Mouse (Mus musculus): ENCODE data around the gene Fgfr1op.
A peak's percentile ranks its signal among the peaks of the same experiment; 100 is the strongest.

Fgfr1op gene

DNA sequence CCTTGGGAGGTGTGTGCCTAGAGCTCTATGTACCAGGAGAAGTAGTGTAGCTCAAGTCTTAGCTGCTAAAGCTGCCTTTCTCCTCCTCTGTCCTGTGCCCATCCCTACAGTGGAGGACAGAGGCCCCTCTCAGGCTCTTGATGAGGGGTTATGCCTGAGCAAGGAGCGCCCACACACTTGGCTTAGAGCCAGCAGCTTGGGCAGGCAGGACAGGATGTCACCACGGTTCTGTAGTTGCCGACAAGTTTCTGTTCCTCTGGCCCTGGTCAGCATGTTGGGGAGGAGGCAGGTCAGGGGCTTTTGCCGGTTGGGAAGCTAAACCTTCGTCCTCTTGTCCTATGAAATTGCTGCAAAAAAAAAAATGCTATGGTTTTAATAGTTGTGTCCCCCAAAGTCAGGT, 66.8 kb downstream of the Fgfr1op start:
- DNase-seq, result no peak

DNA sequence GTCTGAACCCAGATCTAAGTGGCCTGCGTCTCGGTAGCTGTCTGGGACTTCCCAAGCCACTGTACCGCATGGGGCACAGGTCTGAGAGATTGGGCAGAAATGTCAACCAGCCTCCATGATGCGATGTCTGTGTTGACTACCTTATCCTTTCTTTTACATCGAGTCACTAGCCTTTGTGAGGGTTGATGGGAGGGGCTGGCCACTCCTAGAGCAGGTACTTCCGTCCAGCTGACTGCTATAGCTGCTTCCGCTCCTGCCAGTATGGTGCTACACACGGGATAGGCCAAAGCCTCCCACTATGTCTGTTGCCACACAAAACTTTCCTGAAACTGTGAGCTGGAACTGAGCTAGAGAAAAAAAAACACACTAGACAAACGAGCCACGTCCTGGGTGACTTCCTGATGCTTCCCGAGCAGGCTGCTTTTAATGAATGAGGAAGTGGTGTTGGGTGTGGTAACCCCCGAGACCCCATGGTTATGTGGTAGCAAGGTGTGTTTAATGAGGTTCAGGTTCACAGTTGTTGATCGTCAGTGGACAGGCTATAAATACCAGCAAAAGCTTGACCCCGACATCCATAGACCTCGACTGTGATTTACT, 68.4 kb downstream of the Fgfr1op start:
- DNase-seq, result no peak

DNA sequence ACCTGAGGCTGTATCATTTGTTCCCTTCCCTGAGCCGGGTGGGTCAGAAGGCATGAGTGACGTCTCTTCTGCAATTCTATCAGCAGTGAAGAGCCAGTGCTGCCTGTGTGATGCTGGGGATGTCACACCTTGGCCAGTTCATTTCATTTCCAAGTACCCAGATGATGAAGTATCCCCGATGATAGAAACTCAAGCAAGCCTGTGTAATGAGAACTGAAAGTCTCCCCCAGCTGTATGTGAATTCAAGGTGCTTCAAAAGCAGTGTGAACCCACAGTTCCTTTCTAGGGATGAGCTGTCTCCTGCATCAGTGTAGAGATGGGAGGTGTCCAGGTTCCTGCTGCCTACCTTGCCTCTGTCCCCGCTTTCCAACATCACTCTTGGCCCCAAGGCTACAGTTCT, 69.2 kb downstream of the Fgfr1op start:
- DNase-seq, result no peak

DNA sequence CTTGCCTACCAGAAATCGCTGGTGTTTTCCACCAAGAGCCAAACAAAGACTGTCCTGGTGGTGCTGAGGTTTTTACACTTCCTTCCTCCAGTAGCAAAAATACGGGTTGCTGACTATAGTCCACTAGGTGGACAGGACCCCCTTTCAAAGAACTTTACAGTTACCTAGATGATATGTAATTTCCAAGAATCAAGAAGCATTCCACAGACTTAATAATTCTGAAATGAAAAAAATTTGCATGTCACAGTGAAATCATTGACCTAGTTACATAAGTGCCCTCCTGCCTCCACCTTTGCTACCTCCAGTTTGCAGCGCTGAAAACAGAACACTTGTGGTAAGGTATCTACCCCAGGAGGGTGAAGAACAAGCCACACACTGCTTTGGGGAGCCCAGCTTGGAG, 70.4 kb downstream of the Fgfr1op start, which contains the start of gene Ccr6:
TSS of gene Ccr6 (plus strand) at position 301 of the 400 bp plus-strand sequence.
- DNase-seq, result no peak

DNA sequence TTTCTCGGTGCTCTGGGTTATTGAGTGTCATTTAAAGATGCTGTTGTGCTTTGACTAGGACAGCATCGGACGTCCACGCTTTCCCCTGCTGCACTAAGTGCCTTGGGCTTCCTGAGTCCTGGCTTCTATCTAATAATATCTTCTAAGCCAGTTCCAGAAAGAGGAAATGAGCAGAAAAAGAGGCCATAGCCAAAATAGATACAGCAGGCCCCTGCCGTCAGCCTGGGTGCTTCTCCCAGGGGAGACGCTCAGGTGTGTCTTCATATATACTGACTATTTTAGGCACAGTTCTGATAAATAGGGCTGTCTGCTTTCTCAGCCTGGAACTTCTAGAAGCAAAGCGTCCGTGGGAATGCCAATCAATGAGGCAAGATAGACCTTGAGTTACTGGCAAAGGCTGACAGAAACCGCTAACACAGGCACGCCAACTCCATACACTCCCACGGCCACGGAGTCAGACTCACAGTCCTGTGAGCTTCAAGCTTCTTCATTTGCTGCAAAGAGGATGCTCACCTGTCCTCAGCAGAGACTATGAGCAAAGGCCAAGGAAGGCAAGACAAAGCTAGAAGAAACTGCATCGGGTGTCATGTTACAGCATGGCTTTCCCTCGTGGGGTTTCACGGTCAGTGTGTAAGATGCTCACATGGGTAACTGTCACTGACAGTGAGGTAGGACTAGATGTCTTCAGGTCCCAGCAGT, 72.9 kb downstream of the Fgfr1op start:
- DNase-seq, result no peak

DNA sequence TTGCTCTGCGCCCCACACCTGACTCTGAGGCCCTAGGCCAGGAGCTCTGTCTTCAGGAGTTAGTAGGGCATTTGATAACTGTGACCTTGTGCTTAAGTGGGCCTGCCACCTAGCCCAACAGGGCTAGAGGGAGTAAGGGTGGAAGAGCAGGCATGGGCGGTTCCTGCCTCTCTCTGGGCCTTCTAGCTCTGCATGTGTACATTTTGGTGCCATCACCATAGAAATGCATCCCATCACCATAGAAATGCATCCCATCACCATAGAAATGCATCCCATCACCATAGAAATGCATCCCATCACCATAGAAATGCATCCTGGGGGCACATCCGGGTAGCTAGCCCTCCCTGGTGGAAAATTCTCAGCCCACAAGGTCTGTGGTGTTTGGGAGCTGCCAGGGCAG, 74.3 kb downstream of the Fgfr1op start:
- no peak for DNase-seq

DNA sequence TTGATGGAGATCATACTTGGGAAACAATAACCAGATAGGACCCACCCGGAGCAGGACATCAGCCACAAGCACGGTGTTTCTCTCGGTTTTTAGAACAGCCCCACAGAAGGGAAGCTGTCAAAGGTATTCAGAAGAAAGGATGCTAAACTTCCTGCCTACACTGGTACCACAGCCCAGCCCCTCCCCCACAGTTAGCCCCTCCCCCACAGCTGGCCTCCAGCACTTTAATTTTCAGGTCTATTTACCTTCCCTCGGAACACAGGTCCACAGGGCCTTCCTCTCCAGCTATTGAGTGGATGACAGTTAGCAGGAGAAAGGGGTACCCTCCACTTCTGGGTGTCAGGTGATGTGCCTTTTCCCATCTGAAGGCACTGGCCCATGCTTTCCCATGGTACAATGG, 75.2 kb downstream of the Fgfr1op start:
- DNase-seq, result no peak

DNA sequence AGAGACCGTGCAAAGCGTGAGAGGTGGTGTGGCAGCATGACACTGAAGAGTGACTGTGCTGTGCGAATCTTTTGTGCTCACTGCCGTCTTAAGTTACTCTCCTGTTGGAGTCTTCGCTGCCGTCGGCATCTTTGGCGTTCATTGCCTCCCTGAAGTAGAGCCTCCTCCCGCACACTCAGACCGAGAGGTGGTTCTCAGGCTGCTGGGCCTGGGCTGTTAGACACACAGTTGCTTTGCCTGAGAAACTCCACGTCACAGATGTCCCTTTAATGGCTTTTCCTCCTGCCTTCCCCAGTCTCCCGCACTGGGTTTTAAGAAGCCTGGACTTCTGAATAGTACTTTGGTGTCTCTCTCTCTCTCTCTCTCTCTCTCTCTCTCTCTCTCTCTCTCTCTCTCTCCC, 76.3 kb downstream of the Fgfr1op start:
- DNase-seq, result no peak

DNA sequence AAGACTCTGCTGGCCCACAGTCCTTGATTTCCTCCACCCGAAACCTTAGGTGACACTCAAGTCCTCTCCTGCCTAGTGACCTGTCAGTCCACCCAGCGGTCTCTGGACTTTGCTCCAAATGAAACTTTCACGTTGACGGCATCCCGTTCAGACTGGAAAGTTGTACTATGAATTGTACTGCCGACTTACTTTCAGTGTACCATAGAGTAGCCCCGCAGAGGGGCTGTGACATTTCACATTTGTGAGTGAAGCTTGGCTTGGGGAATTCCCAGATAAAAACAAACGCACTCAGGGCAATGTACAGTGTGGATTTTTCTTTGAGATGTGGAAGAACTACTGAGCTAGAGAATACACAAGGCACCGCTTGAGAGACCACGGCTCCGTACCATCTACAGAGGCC, 76.9 kb downstream of the Fgfr1op start:
- peak; percentile 27 for DNase-seq

DNA sequence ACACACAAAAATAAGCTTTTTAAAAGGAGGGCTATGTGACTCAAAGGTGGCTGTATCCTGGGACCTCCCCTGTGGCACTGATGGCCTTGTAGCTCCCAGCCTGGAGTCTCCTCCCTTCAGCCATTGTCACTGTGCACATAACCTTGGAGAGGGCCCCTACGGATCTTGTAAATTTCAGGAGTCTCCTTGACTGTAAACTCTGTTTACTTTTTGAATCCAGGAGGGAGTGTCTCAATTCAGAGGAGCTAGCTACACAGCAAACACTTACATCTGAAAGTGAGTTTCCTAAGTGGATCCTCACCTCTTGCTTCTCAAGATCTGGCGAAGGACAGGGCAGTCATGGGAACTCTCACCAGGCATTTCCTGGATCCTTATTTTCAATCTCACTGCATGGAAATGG, 78.8 kb downstream of the Fgfr1op start:
- DNase-seq, result no peak

DNA sequence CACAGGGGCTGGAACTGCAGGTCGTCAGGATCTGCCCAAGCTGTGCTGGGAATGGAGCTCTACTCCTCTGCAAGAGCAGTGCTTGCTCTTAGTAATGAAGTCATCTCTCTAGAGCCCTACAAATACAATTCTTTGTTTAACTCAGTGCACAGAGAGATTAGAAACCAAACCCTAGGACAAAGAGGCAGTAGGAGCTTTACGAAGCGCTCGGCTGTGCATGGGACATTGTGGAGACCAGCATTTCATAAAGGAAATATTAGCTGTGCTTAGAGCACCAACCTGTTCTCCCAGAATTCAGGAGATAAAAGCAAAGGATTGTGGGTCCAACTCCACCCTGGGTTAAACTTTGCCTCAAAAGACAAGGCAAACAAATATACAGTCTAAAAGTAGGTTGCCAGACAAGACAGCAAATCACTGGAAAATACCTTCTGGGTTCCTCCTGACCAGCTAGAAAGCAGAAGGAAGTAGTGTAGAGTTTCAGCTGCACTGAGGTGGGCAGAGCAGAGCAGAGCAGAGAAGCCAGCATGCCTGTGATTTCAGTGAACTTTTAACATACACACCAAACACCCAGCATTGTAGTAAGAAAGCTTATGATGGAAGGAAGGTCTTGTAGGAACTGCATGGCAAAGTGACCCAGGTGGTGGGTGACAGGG, 80.9 kb downstream of the Fgfr1op start:
- no peak for DNase-seq
